Mouse (Mus musculus) activated CD4-positive, CD25-positive, alpha-beta regulatory T cell (primary cell): Measurements from ENCODE around the gene A930033H14Rik. TPM values are rescaled to one million over a fixed set of nuclear protein-coding genes. Genes with fewer than 3 reads are reported as not detected.

Source experiments
- polyA plus RNA-seq, 2 experiments: library from polyadenylated mRNA; unstranded; fragments of 100-300 nt; shearing (Covaris generic); gene quantifications; one replicate each; pipeline ENCODE4 v1.2.1; 2017

The A930033H14Rik gene
- polyA plus RNA-seq = not detected

GRCm38 (mm10) chr10:69212542-69213440 is at the start of gene A930033H14Rik:
TSS of gene A930033H14Rik (minus strand) at chr10:69213098.

Other genes starting within 250 kb of the A930033H14Rik start
- gene Rhobtb1, start 61.7 kb downstream of the A930033H14Rik start, polyA plus RNA-seq = under 1 TPM in 1 of 2 experiments, not detected in 1; 0.75 TPM
- gene Cdk1, start 139.8 kb upstream of the A930033H14Rik start, polyA plus RNA-seq = 10 to 100 TPM; 28.4 to 38.1 TPM
- gene Ank3, start 185.7 kb upstream of the A930033H14Rik start, polyA plus RNA-seq = 1 to 10 TPM in 1 of 2 experiments, under 1 TPM in 1; 0.72 to 1.6 TPM